Mouse (Mus musculus) embryonic facial prominence, embryonic 14.5 days (tissue): ENCODE measurements around the gene Slc25a38. TPM values are rescaled to one million over a fixed set of nuclear protein-coding genes. Genes with fewer than 3 reads are reported as not detected.
A peak's percentile ranks its signal among the peaks of the same experiment; 100 is the strongest.

Experiments
- ATAC-seq: fragments of 200-750 bp; cut with Nextera tagmentation; 2 replicates; pipeline ENCODE4 v1.8.0; 2017; ENCODE audit warnings: low read depth, moderate number of reproducible peaks, moderate TSS enrichment
- DNase-seq: peaks from one replicate; pipeline ENCODE4 v3.0.0-alpha.2; 2015; ENCODE audit warnings: low spot score
- H3K27ac ChIP-seq: fragments of 300-500 bp; sonication (generic); replicated peaks from 2 replicates; pipeline ENCODE4 v1.5.1; 2014; ENCODE audit warnings: low read depth, mild to moderate bottlenecking, low read length, moderate library complexity
- H3K27me3 ChIP-seq: fragments of 300-500 bp; sonication (generic); replicated peaks from 2 replicates; pipeline ENCODE4 v1.6.1; 2014; ENCODE audit warnings: low read length; ENCODE audit not compliant: control insufficient read depth, insufficient read depth
- H3K36me3 ChIP-seq: fragments of 300-500 bp; sonication (generic); 2 replicates; pipeline ENCODE4 v1.6.1; 2014; ENCODE audit warnings: low read length, mixed read lengths; ENCODE audit not compliant: control insufficient read depth, insufficient read depth
- H3K4me1 ChIP-seq: fragments of 300-500 bp; sonication (generic); 2 replicates; pipeline ENCODE4 v1.6.1; 2014; ENCODE audit warnings: antibody characterized with exemption, low read length; ENCODE audit not compliant: control insufficient read depth, insufficient read depth
- H3K4me2 ChIP-seq: fragments of 300-500 bp; sonication (generic); 2 replicates; pipeline ENCODE4 v1.6.1; 2014; ENCODE audit warnings: low read depth, mild to moderate bottlenecking, low read length, moderate library complexity, mixed read lengths
- H3K4me3 ChIP-seq: fragments of 300-500 bp; sonication (generic); 2 replicates; pipeline ENCODE4 v1.5.1; 2014; ENCODE audit warnings: low read depth, mild to moderate bottlenecking, low read length
- H3K9ac ChIP-seq: fragments of 300-500 bp; sonication (generic); 2 replicates; pipeline ENCODE4 v1.6.1; 2014; ENCODE audit warnings: low read depth, mild to moderate bottlenecking, low read length, moderate library complexity, mixed read lengths
- H3K9me3 ChIP-seq: fragments of 300-500 bp; sonication (generic); 2 replicates; pipeline ENCODE4 v1.6.1; 2016; ENCODE audit warnings: low read length; ENCODE audit not compliant: control insufficient read depth
- WGBS: fragments of 180-500 bp; shearing (Covaris S2); extraction: QIAGEN DNeasy Blood & Tissue Kit; methylation state at CpG from one replicate; pipeline ENCODE4 v1.1.7; 2014; 5-methylcytosine and 5-hydroxymethylcytosine counted together
- polyA plus RNA-seq: library from polyadenylated mRNA; unstranded; fragments of >200 nt; fragmentation: Nextera tagmentation; extraction: Ambion mirVana; gene quantifications from 2 replicates; pipeline ENCODE4 v1.2.1, GENCODE M21; 2014

The Slc25a38 gene
- polyA plus RNA-seq, 1 experiment from 2014 or later = 23.6 TPM

DNA sequence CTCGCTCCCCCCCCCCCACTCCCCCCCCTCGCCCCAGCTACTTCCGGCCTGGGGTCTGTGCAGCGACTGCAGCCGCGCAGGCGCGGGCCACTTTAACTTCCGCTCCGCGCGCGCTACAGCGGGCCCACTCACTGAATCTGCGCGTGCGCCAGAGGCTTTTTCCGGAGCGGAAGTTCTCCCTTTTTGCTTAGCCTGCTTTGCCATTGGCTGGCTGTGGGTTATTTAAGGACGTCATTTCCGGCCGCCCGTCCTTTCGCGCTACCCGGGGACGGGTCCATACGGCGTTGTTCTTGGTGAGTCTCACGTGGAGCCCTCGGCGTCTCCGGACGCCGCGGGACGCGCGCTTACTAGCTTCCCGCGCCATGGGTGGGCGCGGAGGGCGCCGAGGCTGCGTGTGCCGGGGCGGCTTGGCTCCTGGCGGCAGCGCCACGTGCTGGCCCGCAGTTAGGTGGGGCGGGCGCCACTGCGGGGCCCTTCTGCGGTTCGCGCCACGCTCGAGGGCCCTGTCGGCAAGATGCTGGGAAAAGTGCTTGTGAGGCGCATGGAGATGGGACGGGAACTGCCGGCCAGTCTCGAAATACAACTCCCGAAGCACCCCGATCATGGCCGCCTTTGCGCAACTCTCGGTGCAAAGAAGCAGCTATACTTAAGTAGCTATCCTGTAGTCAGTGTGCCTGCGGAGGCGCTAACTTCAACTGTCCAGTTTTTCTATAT is 17.5 kb downstream of the Slc25a38 start, which contains the start of gene Rpsa:
TSS of gene Rpsa (plus strand) at position 152 of the 714 bp plus-strand sequence.
- DNase-seq (peak; percentile 99), ATAC-seq (peak; percentile 98)
- under 1% methylated on average over 68 of the region's 72 CpGs for WGBS
- H3K27ac ChIP-seq = peak within 1 kb of the TSS; percentile 86
- no peaks in the 10 kb centered on the region for H3K9me3 ChIP-seq
- peak within 1 kb of the TSS; percentile 81 for H3K4me2 ChIP-seq
- peak within 1 kb of the TSS; percentile 90 for H3K4me3 ChIP-seq
- H3K27me3 ChIP-seq = no peaks in the 10 kb centered on the region
- peaks cover 57% of the 10 kb centered on the region for H3K36me3 ChIP-seq
- peak within 1 kb of the TSS; percentile 99 for H3K9ac ChIP-seq
- peaks cover 10% of the 10 kb centered on the region for H3K4me1 ChIP-seq

DNA sequence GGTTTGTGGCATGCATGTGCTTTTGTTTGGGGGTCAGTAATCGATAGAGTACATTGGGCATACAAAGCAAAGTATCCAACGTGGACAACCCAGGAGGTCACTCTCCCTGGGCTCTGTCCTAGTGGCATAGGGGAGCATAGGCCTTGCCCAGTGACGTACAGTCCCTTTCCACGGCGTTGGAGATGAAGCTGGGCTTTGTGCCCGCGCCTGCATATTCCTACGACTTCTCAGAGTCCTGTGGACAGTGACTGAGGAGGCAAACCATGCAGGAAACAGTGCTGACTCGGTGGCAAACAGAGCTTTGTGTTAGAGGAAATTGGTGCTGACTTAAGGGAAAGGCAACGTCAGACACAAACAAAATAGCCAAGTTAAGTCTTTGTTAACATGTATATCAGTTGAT is 19.1 kb downstream of the Slc25a38 start:
- H3K27ac ChIP-seq = peak overlapping the region; percentile 86; the same call in 1 of the 2 replicates
- 65% methylated on average over 10 of the region's 10 CpGs for WGBS
- H3K36me3 ChIP-seq = peaks cover 49% of the 10 kb centered on the region
- ATAC-seq (no peak), DNase-seq (no peak)
- no peaks in the 10 kb centered on the region for H3K27me3 ChIP-seq
- H3K9me3 ChIP-seq = no peaks in the 10 kb centered on the region
- H3K4me2 ChIP-seq = peak overlapping the region; percentile 81
- peaks cover 10% of the 10 kb centered on the region for H3K4me1 ChIP-seq
- H3K4me3 ChIP-seq = peak overlapping the region; percentile 90
- H3K9ac ChIP-seq = peak overlapping the region; percentile 99

GRCm38 (mm10) chr9:120131784-120132288 is 21.7 kb downstream of the Slc25a38 start:
- Histone ChIP-seq H3K4me2 (no peak overlapping the region), H3K27me3 (no peaks in the 10 kb centered on the region), H3K4me1 (peaks cover 8% of the 10 kb centered on the region), H3K36me3 (peaks cover 46% of the 10 kb centered on the region), H3K9ac (no peak overlapping the region), H3K27ac (no peak overlapping the region), H3K4me3 (no peak overlapping the region), H3K9me3 (no peaks in the 10 kb centered on the region)
- ATAC-seq (no peak), DNase-seq (no peak)
- WGBS = 85% methylated on average over 3 of the region's 3 CpGs

GRCm38 (mm10) chr9:120132980-120133754 is 23.0 kb downstream of the Slc25a38 start:
- 0 out of 2 replicates have a peak overlapping the region, but pooled peaks have one; percentile 49 for H3K27ac ChIP-seq
- no peak for ATAC-seq
- no peak overlapping the region for H3K9ac ChIP-seq
- 28% methylated on average over 8 of the region's 8 CpGs for WGBS
- H3K9me3 ChIP-seq = no peaks in the 10 kb centered on the region
- H3K27me3 ChIP-seq = no peaks in the 10 kb centered on the region
- peaks cover 7% of the 10 kb centered on the region for H3K4me1 ChIP-seq
- DNase-seq = peak; percentile 21
- peaks cover 46% of the 10 kb centered on the region for H3K36me3 ChIP-seq
- no peak overlapping the region for H3K4me3 ChIP-seq
- no peak overlapping the region for H3K4me2 ChIP-seq

- Histone ChIP-seq H3K9me3 (no peaks in the 10 kb centered on the region), H3K9ac (no peak overlapping the region), H3K36me3 (peaks cover 41% of the 10 kb centered on the region), H3K4me2 (no peak overlapping the region), H3K4me3 (no peak overlapping the region), H3K27ac (no peak overlapping the region), H3K4me1 (peaks cover 2% of the 10 kb centered on the region), H3K27me3 (no peaks in the 10 kb centered on the region)
- no peak for ATAC-seq
- no peak for DNase-seq
- WGBS = 50% methylated on average over 6 of the region's 6 CpGs
Measured at GRCm38 (mm10) chr9:120133755-120134475, 23.7 kb downstream of the Slc25a38 start.

DNA sequence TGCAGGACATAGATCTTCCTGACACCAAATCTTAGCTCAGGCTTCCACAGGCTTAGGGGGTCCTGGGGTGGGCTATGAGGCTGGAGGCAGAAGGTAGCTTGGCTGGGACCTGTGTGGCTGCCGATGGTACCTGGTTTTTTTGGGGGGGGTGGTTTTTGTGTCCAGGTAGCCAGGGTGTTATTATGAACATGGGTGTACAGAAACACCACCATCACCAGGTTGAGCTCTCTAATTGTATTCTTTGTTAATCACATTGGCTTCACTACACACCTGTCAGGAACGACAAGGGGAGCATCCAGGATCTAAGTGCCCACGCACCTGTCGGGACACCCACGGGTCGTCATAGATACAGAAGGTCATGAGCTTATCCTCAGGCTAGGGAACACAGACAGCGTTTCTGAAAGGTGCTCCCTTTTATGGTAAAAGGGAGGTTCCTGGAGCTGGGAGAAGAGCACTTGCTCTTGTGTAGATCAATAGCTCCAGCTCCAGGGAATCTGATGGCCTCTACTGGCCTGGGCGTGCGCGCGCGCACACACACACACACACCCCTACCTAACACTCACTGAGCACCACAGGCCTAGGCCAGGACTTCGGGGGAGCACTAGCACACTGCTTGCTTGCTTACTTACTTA is 24.5 kb downstream of the Slc25a38 start:
- Histone ChIP-seq H3K27ac (no peak overlapping the region), H3K9me3 (no peaks in the 10 kb centered on the region), H3K36me3 (peaks cover 34% of the 10 kb centered on the region), H3K4me2 (no peak overlapping the region), H3K4me1 (no peaks in the 10 kb centered on the region), H3K27me3 (no peaks in the 10 kb centered on the region), H3K9ac (no peak overlapping the region), H3K4me3 (no peak overlapping the region)
- no peak for DNase-seq
- 92% methylated on average over 13 of the region's 13 CpGs for WGBS
- ATAC-seq = no peak

- WGBS = 89% methylated on average over 11 of the region's 11 CpGs
Measured at GRCm38 (mm10) chr9:120135454-120135853, 25.3 kb downstream of the Slc25a38 start.

DNA sequence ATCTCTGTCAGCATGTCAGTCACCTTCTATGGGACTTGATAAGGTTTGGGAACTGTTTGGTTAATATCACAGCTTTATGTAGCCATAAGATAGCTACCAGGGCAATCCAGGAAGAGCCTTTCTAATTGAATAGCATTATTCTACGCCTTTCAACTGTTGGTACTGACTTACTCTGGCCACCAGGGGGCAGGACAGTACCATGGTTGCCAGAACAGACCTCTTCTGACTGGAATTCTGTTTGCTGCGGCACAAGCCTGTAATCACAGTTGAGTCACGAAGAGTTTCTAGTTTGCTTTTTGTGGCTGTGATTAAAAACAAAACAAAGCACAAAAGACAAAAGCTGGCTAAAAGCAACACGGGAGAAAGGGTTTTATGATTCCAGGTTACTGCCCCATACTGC is 30.5 kb downstream of the Slc25a38 start:
- Histone ChIP-seq H3K4me1 (no peaks in the 10 kb centered on the region), H3K9ac (no peak overlapping the region), H3K4me2 (no peak overlapping the region), H3K9me3 (no peaks in the 10 kb centered on the region), H3K36me3 (no peaks in the 10 kb centered on the region), H3K27me3 (no peaks in the 10 kb centered on the region), H3K27ac (no peak overlapping the region), H3K4me3 (no peak overlapping the region)
- peak; percentile 79; the same call in 1 of the 2 replicates for ATAC-seq
- WGBS = 8% methylated on average over 4 of the region's 4 CpGs
- peak; percentile 86 for DNase-seq

More at GRCm38 (mm10) chr9:120135454-120135853, 25.3 kb downstream of the Slc25a38 start:
- no peak overlapping the region for H3K27ac ChIP-seq
- ATAC-seq (no peak), DNase-seq (no peak)
- no peak overlapping the region for H3K4me2 ChIP-seq
- H3K4me3 ChIP-seq = no peak overlapping the region
- H3K4me1 ChIP-seq = no peaks in the 10 kb centered on the region
- no peak overlapping the region for H3K9ac ChIP-seq
- H3K36me3 ChIP-seq = peaks cover 26% of the 10 kb centered on the region
- no peaks in the 10 kb centered on the region for H3K9me3 ChIP-seq
- H3K27me3 ChIP-seq = no peaks in the 10 kb centered on the region
